Mouse (Mus musculus) heart, postnatal 10 days (tissue): ENCODE results near the gene Grm7. TPM values are rescaled to one million over a fixed set of nuclear protein-coding genes. Genes with fewer than 3 reads are reported as not detected.
A peak's percentile ranks its signal among the peaks of the same experiment; 100 is the strongest.

ENCODE experiments used
- DNase-seq, 2 experiments: peaks; one replicate each; pipeline ENCODE4 v3.0.0; 2021
- intact Hi-C: fragments of 180-260 bp; cut with DNase I; formaldehyde crosslinking; loops from one replicate; pipeline ENCODE4 v1.15.1; 2025
- total RNA-seq, 2 experiments: library from RNA; stranded (reverse); gene quantifications; 2 replicates each; pipeline ENCODE4 v1.2.3; 2021

Grm7 gene
- total RNA-seq, 2 experiments from 2014 or later = 0.07 TPM; not detected in 1

GRCm38 (mm10) chr6:110868311-110868710, 222.9 kb downstream of the Grm7 start:
- intact Hi-C loops = no loop called here
- DNase-seq = no peak

GRCm38 (mm10) chr6:110982013-110982412, 336.6 kb downstream of the Grm7 start:
- intact Hi-C loops = no loop called here
- peak in 1 of 2 experiments; percentile 1 for DNase-seq

GRCm38 (mm10) chr6:111039099-111039498, 393.7 kb downstream of the Grm7 start:
- intact Hi-C loops = no loop called here

GRCm38 (mm10) chr6:111045896-111046295, 400.5 kb downstream of the Grm7 start:
- DNase-seq = no peak
- intact Hi-C loops = no loop called here

More at GRCm38 (mm10) chr6:111039099-111039498, 393.7 kb downstream of the Grm7 start:
- DNase-seq = no peak

- DNase-seq = no peak
- intact Hi-C loops = no loop called here
Observed at GRCm38 (mm10) chr6:111049247-111049646, 403.9 kb downstream of the Grm7 start.

- intact Hi-C loops = no loop called here
Observed at GRCm38 (mm10) chr6:111054001-111054975, 408.9 kb downstream of the Grm7 start.

GRCm38 (mm10) chr6:111057798-111058197, 412.4 kb downstream of the Grm7 start:
- intact Hi-C loops = no loop called here
- DNase-seq = no peak

More at GRCm38 (mm10) chr6:111054001-111054975, 408.9 kb downstream of the Grm7 start:
- DNase-seq = no peak

- no peak for DNase-seq
- intact Hi-C loops = no loop called here
Observed at GRCm38 (mm10) chr6:111060004-111060403, 414.6 kb downstream of the Grm7 start.

GRCm38 (mm10) chr6:111084569-111084968, 439.2 kb downstream of the Grm7 start:
- intact Hi-C loops = no loop called here
- no peak for DNase-seq

- intact Hi-C loops = no loop called here
Observed at GRCm38 (mm10) chr6:111094818-111095217, 449.4 kb downstream of the Grm7 start.

GRCm38 (mm10) chr6:111105485-111105884, 460.1 kb downstream of the Grm7 start:
- no peak for DNase-seq
- intact Hi-C loops = no loop called here

More at GRCm38 (mm10) chr6:111094818-111095217, 449.4 kb downstream of the Grm7 start:
- no peak for DNase-seq

- intact Hi-C loops = no loop called here
- no peak for DNase-seq
Observed at GRCm38 (mm10) chr6:111161037-111161436, 515.7 kb downstream of the Grm7 start.

GRCm38 (mm10) chr6:111195333-111195732, 550.0 kb downstream of the Grm7 start:
- intact Hi-C loops = no loop called here
- no peak for DNase-seq

- DNase-seq = no peak
- intact Hi-C loops = no loop called here
Observed at GRCm38 (mm10) chr6:111221083-111221729, 575.8 kb downstream of the Grm7 start.

GRCm38 (mm10) chr6:111255215-111255614, 609.8 kb downstream of the Grm7 start:
- intact Hi-C loops = no loop called here
- peak; percentile 5 to 11 for DNase-seq

- intact Hi-C loops = no loop called here
- no peak for DNase-seq
Observed at GRCm38 (mm10) chr6:111256939-111257338, 611.6 kb downstream of the Grm7 start.

GRCm38 (mm10) chr6:111258256-111258655, 612.9 kb downstream of the Grm7 start:
- intact Hi-C loops = no loop called here
- DNase-seq = no peak

GRCm38 (mm10) chr6:111261181-111261580, 615.8 kb downstream of the Grm7 start:
- no peak for DNase-seq
- intact Hi-C loops = no loop called here

GRCm38 (mm10) chr6:111276657-111277056, 631.3 kb downstream of the Grm7 start:
- intact Hi-C loops = no loop called here

GRCm38 (mm10) chr6:111278516-111278915, 633.1 kb downstream of the Grm7 start:
- DNase-seq = no peak
- intact Hi-C loops = no loop called here

More at GRCm38 (mm10) chr6:111276657-111277056, 631.3 kb downstream of the Grm7 start:
- DNase-seq = no peak

GRCm38 (mm10) chr6:111293505-111294001, 648.2 kb downstream of the Grm7 start:
- intact Hi-C loops = no loop called here
- DNase-seq = no peak
